Mouse (Mus musculus): Measurements from ENCODE around the gene Gm10644. TPM values are rescaled to one million over a fixed set of nuclear protein-coding genes. Genes with fewer than 3 reads are reported as not detected.

Gene Gm10644
- 2.4 TPM for polyA plus RNA-seq (2014; fragmentation: Illumina TruSeq; extraction: RNeasy Lipid Tissue Mini Kit (QIAGEN cat#74804); ENCODE audit: low read depth, low replicate concordance)

GRCm38 (mm10) chr8:83955106-83955957 lies at the start of gene Gm10644, which contains the start of gene Asf1b:
TSS of gene Gm10644 (minus strand) at chr8:83955205.
TSS of gene Asf1b (plus strand) at chr8:83955507.

GRCm38 (mm10) chr8:84001281-84002000 lies 46.4 kb upstream of the Gm10644 start, which contains the start of gene 1700067K01Rik:
TSS of gene 1700067K01Rik (plus strand) at chr8:84001502.

GRCm38 (mm10) chr8:83997511-83998141 lies 42.6 kb upstream of the Gm10644 start, which contains the start of gene Samd1:
TSS of gene Samd1 (plus strand) at chr8:83997672.

GRCm38 (mm10) chr8:83972150-83973120 lies 17.4 kb upstream of the Gm10644 start, which contains the start of gene Prkaca:
TSS of gene Prkaca (plus strand) at chr8:83972993.

GRCm38 (mm10) chr8:83899363-83900252 lies 55.4 kb downstream of the Gm10644 start, which contains the start of gene Adgrl1:
TSS of gene Adgrl1 (plus strand) at chr8:83900105.

Other genes starting within 250 kb of the Gm10644 start
- 19.5 TPM for gene Ddx39, start 240.0 kb downstream of the Gm10644 start, polyA plus RNA-seq (2014; fragmentation: Illumina TruSeq; extraction: RNeasy Lipid Tissue Mini Kit (QIAGEN cat#74804); ENCODE audit: low read depth, low replicate concordance)
- 45.7 TPM for gene Adgre5, start 213.9 kb downstream of the Gm10644 start, polyA plus RNA-seq (2014; fragmentation: Illumina TruSeq; extraction: RNeasy Lipid Tissue Mini Kit (QIAGEN cat#74804); ENCODE audit: low read depth, low replicate concordance)
- 11.6 TPM for gene Adgrl1, start 55.1 kb downstream of the Gm10644 start, polyA plus RNA-seq (2014; fragmentation: Illumina TruSeq; extraction: RNeasy Lipid Tissue Mini Kit (QIAGEN cat#74804); ENCODE audit: low read depth, low replicate concordance)
- gene Asf1b, start 302 bp upstream of the Gm10644 start, polyA plus RNA-seq (2014; fragmentation: Illumina TruSeq; extraction: RNeasy Lipid Tissue Mini Kit (QIAGEN cat#74804); ENCODE audit: low read depth, low replicate concordance), result 2.5 TPM
- gene Prkaca, start 17.8 kb upstream of the Gm10644 start, polyA plus RNA-seq (2014; fragmentation: Illumina TruSeq; extraction: RNeasy Lipid Tissue Mini Kit (QIAGEN cat#74804); ENCODE audit: low read depth, low replicate concordance), result 218 TPM
- gene Samd1, start 42.5 kb upstream of the Gm10644 start, polyA plus RNA-seq (2014; fragmentation: Illumina TruSeq; extraction: RNeasy Lipid Tissue Mini Kit (QIAGEN cat#74804); ENCODE audit: low read depth, low replicate concordance), result 20.0 TPM
- not detected for gene 1700067K01Rik, start 46.3 kb upstream of the Gm10644 start, polyA plus RNA-seq (2014; fragmentation: Illumina TruSeq; extraction: RNeasy Lipid Tissue Mini Kit (QIAGEN cat#74804); ENCODE audit: low read depth, low replicate concordance)
- 4.4 TPM for gene 2210011C24Rik, start 57.0 kb upstream of the Gm10644 start, polyA plus RNA-seq (2014; fragmentation: Illumina TruSeq; extraction: RNeasy Lipid Tissue Mini Kit (QIAGEN cat#74804); ENCODE audit: low read depth, low replicate concordance)
- 0.29 TPM for gene Palm3, start 66.3 kb upstream of the Gm10644 start, polyA plus RNA-seq (2014; fragmentation: Illumina TruSeq; extraction: RNeasy Lipid Tissue Mini Kit (QIAGEN cat#74804); ENCODE audit: low read depth, low replicate concordance)
- gene Il27ra, start 87.4 kb upstream of the Gm10644 start, polyA plus RNA-seq (2014; fragmentation: Illumina TruSeq; extraction: RNeasy Lipid Tissue Mini Kit (QIAGEN cat#74804); ENCODE audit: low read depth, low replicate concordance), result 3.0 TPM
- gene Rln3, start 89.8 kb upstream of the Gm10644 start, polyA plus RNA-seq (2014; fragmentation: Illumina TruSeq; extraction: RNeasy Lipid Tissue Mini Kit (QIAGEN cat#74804); ENCODE audit: low read depth, low replicate concordance), result not detected
- gene Gm10643, start 109.9 kb upstream of the Gm10644 start, polyA plus RNA-seq (2014; fragmentation: Illumina TruSeq; extraction: RNeasy Lipid Tissue Mini Kit (QIAGEN cat#74804); ENCODE audit: low read depth, low replicate concordance), result 4.3 TPM
- 8.2 TPM for gene Rfx1, start 111.6 kb upstream of the Gm10644 start, polyA plus RNA-seq (2014; fragmentation: Illumina TruSeq; extraction: RNeasy Lipid Tissue Mini Kit (QIAGEN cat#74804); ENCODE audit: low read depth, low replicate concordance)
- 9.7 TPM for gene Dcaf15, start 149.6 kb upstream of the Gm10644 start, polyA plus RNA-seq (2014; fragmentation: Illumina TruSeq; extraction: RNeasy Lipid Tissue Mini Kit (QIAGEN cat#74804); ENCODE audit: low read depth, low replicate concordance)
- gene Podnl1, start 170.8 kb upstream of the Gm10644 start, polyA plus RNA-seq (2014; fragmentation: Illumina TruSeq; extraction: RNeasy Lipid Tissue Mini Kit (QIAGEN cat#74804); ENCODE audit: low read depth, low replicate concordance), result not detected
- 10.9 TPM for gene Cc2d1a, start 192.7 kb upstream of the Gm10644 start, polyA plus RNA-seq (2014; fragmentation: Illumina TruSeq; extraction: RNeasy Lipid Tissue Mini Kit (QIAGEN cat#74804); ENCODE audit: low read depth, low replicate concordance)
- gene 4930432K21Rik, start 192.8 kb upstream of the Gm10644 start, polyA plus RNA-seq (2014; fragmentation: Illumina TruSeq; extraction: RNeasy Lipid Tissue Mini Kit (QIAGEN cat#74804); ENCODE audit: low read depth, low replicate concordance), result 0.34 TPM
- gene Nanos3, start 230.0 kb upstream of the Gm10644 start, polyA plus RNA-seq (2014; fragmentation: Illumina TruSeq; extraction: RNeasy Lipid Tissue Mini Kit (QIAGEN cat#74804); ENCODE audit: low read depth, low replicate concordance), result not detected

All from heart, adult 10 weeks (tissue).